Mouse (Mus musculus) embryonic fibroblast, embryonic 13.5 days (primary cell): ENCODE data around the gene Ccdc71l. TPM values are rescaled to one million over a fixed set of nuclear protein-coding genes. Genes with fewer than 3 reads are reported as not detected.

Experiments used
- H3K27ac ChIP-seq: 2 replicates; pipeline ENCODE4 v1.5.1; 2012; ENCODE audit warnings: low read length, control low read depth, inconsistent platforms; ENCODE audit not compliant: insufficient read depth
- H3K4me1 ChIP-seq: 2 replicates; pipeline ENCODE4 v1.6.1; 2011; ENCODE audit warnings: low read length; ENCODE audit not compliant: control insufficient read depth, insufficient read depth
- H3K4me3 ChIP-seq: 2 replicates; pipeline ENCODE4 v1.5.1; 2011; ENCODE audit warnings: mild to moderate bottlenecking, control low read depth, low read length; ENCODE audit not compliant: insufficient read depth
- CTCF ChIP-seq: IDR thresholded peaks from 2 replicates; pipeline ENCODE4 v1.5.1; 2011; ENCODE audit warnings: mild to moderate bottlenecking, control low read depth, low read length, moderate library complexity, borderline replicate concordance; ENCODE audit not compliant: insufficient read depth
- POLR2A ChIP-seq: IDR thresholded peaks from 2 replicates; pipeline ENCODE4 v1.6.1; 2011; ENCODE audit warnings: low read depth, mild to moderate bottlenecking, control low read depth, low read length, moderate library complexity
- polyA plus RNA-seq: library from polyadenylated mRNA; stranded (reverse); fragments of >200 nt; gene quantifications from 2 replicates; pipeline ENCODE4 v1.2.4, GENCODE M21; 2011; ENCODE audit warnings: low read depth; ENCODE audit not compliant: missing spikeins, insufficient read length

Ccdc71l gene
- polyA plus RNA-seq = 8.6 and 8.9 TPM in 2 replicates

GRCm38 (mm10) chr12:32378528-32379295 lies at the start of gene Ccdc71l:
TSS of gene Ccdc71l (plus strand) at chr12:32378704.
- TF ChIP-seq CTCF (no peak), POLR2A (peak; percentile 14)
- peaks cover 4% of the 10 kb centered on the region; the same call in 1 of the 2 replicates for H3K4me1 ChIP-seq
- H3K4me3 ChIP-seq = peak within 1 kb of the TSS; percentile 76
- H3K27ac ChIP-seq = peak within 1 kb of the TSS; percentile 51

- H3K27ac ChIP-seq = no peak overlapping the region
- TF ChIP-seq POLR2A (no peak), CTCF (no peak)
- no peaks in the 10 kb centered on the region for H3K4me1 ChIP-seq
- H3K4me3 ChIP-seq = no peak overlapping the region
Observed at GRCm38 (mm10) chr12:32339078-32339477, 39.4 kb upstream of the Ccdc71l start.

- no peak overlapping the region for H3K4me3 ChIP-seq
- H3K27ac ChIP-seq = peak overlapping the region; percentile 61; the same call in 1 of the 2 replicates
- no peaks in the 10 kb centered on the region for H3K4me1 ChIP-seq
- TF ChIP-seq CTCF (no peak), POLR2A (no peak)
Observed at GRCm38 (mm10) chr12:32343487-32343886, 35.0 kb upstream of the Ccdc71l start.

GRCm38 (mm10) chr12:32346121-32346520 lies 32.4 kb upstream of the Ccdc71l start:
- TF ChIP-seq POLR2A = no peak
- no peak for TF ChIP-seq CTCF
- Histone ChIP-seq H3K4me3 (no peak overlapping the region), H3K4me1 (no peaks in the 10 kb centered on the region), H3K27ac (no peak overlapping the region)

GRCm38 (mm10) chr12:32348493-32348892 lies 30.0 kb upstream of the Ccdc71l start:
- no peak overlapping the region for H3K4me3 ChIP-seq
- no peaks in the 10 kb centered on the region for H3K4me1 ChIP-seq
- no peak overlapping the region for H3K27ac ChIP-seq
- TF ChIP-seq CTCF (no peak), POLR2A (no peak)

GRCm38 (mm10) chr12:32351874-32352273 lies 26.6 kb upstream of the Ccdc71l start:
- Histone ChIP-seq H3K27ac (no peak overlapping the region), H3K4me1 (no peaks in the 10 kb centered on the region), H3K4me3 (no peak overlapping the region)
- TF ChIP-seq POLR2A = no peak
- TF ChIP-seq CTCF = no peak

- TF ChIP-seq POLR2A (0 out of 2 replicates have a peak, but pooled peaks have one; percentile 15), CTCF (peak; percentile 83)
- peak overlapping the region; percentile 51 for H3K27ac ChIP-seq
- peak overlapping the region; percentile 76 for H3K4me3 ChIP-seq
- H3K4me1 ChIP-seq = peaks cover 4% of the 10 kb centered on the region; the same call in 1 of the 2 replicates
Observed at GRCm38 (mm10) chr12:32379296-32379725, 807 bp downstream of the Ccdc71l start.

- Histone ChIP-seq H3K27ac (no peak overlapping the region), H3K4me1 (peaks cover 4% of the 10 kb centered on the region; the same call in 1 of the 2 replicates), H3K4me3 (peak overlapping the region; percentile 76)
- TF ChIP-seq CTCF (no peak), POLR2A (no peak)
Observed at GRCm38 (mm10) chr12:32379731-32380130, 1.2 kb downstream of the Ccdc71l start.

- peaks cover 4% of the 10 kb centered on the region; the same call in 1 of the 2 replicates for H3K4me1 ChIP-seq
- peak overlapping the region; percentile 37 for H3K4me3 ChIP-seq
- TF ChIP-seq CTCF (no peak), POLR2A (no peak)
- no peak overlapping the region for H3K27ac ChIP-seq
Observed at GRCm38 (mm10) chr12:32380457-32380856, 2.0 kb downstream of the Ccdc71l start.

GRCm38 (mm10) chr12:32381011-32381410 lies 2.5 kb downstream of the Ccdc71l start:
- Histone ChIP-seq H3K4me3 (peak overlapping the region; percentile 37), H3K4me1 (peaks cover 4% of the 10 kb centered on the region; the same call in 1 of the 2 replicates), H3K27ac (no peak overlapping the region)
- TF ChIP-seq POLR2A = no peak
- no peak for TF ChIP-seq CTCF

- H3K27ac ChIP-seq = no peak overlapping the region
- TF ChIP-seq CTCF = no peak
- TF ChIP-seq POLR2A = no peak
- no peak overlapping the region for H3K4me3 ChIP-seq
- H3K4me1 ChIP-seq = no peaks in the 10 kb centered on the region
Observed at GRCm38 (mm10) chr12:32419537-32419936, 41.0 kb downstream of the Ccdc71l start.
